Mouse (Mus musculus): Measurements from ENCODE around the gene Slc30a7.

Gene Slc30a7

DNA sequence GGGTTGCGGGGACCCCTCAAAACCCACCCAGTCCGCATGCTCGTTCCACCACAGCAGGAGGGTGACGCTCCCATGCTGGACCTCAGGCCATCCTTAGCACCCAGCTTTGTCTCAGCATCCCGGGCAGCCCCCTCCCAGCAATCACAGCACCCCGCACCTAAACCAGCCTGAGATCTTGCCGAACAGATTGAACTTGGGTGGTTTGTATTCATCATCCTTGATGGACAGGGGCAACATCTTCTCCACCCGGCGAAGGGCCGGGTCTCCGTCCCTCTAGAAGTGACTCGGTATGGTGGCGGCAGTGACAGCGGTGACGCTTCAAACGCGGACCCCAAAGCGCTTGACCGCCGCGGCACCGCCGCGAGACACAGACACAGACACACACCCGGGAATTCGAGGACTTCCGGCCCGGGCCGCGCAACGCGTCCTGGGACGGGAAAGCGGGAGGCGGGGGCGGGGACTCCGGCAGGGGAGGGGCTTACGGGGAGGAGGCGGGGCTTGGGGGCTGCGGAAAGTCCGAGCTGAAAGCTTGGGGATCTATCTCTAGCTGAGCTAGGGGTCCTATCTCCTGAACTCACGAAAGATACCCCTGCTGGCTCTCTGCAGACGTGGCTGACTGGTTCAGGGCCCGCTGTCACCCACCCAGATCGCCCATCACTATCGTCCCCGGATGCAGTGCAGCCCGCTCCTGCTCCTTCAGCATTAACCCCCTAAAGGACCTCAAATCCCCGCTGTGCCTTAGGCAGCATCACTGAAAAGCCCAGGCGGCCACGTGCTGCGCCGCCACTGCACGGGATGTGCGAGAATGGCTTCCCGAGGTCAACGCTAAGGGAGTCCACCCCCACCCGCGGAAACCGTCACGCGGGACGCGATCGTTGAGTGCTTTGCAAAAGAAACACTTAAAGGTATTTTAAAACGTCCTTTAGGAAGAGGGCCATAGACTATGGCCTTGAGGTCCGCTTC, at the start of gene Slc30a7, which contains the start of gene Extl2:
Gene Slc30a7, minus strand, starts transcription at position 429 of the 963 bp plus-strand sequence.
Gene Extl2, plus strand, starts transcription at position 485 of the 963 bp plus-strand sequence.
- DNase-seq (ENCODE audit: low spot score), result peak; percentile 84

DNA sequence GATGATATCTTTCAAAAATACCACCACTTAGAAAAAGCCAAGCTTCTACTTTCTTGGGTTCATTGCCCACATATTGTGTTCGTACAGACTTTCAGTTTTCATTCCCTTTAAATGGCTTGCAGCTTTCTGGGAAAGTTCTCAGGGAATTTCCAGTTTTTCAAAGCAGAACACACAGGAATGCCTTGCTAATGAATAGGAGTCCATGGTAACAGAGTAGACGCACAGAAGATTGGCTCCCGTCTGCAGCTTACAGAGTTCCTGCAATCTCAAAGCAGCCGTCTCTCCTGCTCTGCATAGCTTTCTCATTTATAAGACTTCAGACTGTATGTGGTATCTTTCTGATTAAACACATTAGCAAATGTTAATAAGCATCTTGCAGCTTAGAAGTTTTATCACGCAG, 39.8 kb upstream of the Slc30a7 start:
- DNase-seq (ENCODE audit: low spot score), result no peak

DNA sequence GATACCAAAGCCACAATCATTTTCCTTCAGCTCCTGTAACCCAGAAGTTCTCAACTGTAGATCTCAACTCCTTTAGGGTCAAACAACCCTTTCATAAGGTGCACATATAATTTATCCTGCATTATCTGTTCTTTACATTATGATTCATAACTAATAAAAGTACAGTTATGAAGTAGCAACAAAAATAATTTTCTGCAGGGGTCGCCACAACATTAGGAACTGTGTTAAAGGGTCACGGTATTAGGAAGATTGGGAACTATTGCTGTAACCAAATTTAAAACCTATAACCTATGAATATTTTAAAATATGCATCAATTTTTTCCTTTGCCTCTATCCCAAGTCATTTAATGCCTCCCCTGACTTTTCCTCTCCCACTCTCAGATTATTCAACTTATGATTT, 38.8 kb upstream of the Slc30a7 start:
- DNase-seq (ENCODE audit: low spot score), result no peak

DNA sequence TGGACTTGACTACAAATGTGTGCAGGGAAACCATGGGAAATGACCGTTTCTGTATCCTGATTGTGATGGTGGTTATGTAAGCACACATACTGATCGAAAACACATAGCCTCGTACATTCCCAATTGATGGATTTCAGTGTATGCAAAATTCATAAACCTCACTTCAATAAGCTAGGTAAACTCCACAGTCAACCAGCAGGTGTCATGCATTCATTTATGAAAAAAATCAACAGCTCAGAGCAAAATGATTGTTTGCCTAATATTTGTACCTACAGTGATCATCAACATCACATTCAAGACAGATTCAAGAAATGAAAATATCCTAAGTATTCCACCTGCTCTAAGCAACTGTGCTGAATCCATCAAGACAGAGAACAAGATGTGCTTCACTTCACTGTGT, 33.6 kb upstream of the Slc30a7 start:
- no peak for DNase-seq (ENCODE audit: low spot score)

DNA sequence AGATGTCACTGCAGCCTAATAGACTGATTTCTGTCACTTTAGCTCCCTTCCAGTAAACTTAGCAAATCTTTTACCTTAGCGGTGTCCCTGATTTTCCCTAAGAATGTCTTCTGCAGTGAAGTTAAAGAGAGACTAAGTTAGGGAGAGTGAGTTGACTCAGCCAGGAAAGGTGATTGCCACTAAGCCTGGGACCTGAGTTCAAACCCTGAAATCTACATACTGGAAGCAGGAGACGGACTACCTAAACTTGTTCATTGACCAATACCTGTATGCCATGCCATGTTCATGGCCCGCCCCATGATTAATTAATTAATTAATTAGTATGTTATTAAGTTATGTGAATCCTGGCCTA, 26.6 kb upstream of the Slc30a7 start:
- DNase-seq (ENCODE audit: low spot score), result peak; percentile 50

DNA sequence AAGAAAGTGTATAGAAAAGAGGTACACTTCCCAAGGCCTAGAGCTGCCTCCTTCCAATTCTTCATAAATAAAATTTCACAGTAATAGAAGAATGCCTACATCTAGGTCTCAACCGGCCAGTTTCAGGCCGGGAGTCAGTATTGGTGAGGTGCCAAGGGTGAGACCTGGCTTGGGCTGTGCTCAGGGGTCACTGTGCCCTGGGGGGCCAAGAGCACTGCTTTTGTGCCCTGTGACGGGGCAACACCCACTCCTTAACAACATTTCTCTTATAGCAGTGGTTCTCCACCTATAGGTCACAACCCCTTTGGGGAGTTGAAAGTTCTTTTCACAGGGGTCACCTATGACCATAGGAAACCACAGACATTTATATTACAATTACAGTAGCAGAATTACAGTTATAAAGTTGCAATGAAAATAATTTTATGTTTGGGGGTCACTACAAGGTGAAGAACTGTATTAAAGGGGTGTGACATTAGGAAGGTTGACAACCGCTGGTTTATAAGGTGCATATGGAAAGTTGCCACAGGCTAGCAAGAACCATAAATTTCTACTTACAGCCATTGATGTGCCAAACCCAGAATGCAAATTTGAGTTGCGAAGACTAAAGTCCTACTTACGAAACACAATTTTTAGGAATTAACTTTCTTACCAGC, 26.1 kb upstream of the Slc30a7 start:
- no peak for DNase-seq (ENCODE audit: low spot score)

DNA sequence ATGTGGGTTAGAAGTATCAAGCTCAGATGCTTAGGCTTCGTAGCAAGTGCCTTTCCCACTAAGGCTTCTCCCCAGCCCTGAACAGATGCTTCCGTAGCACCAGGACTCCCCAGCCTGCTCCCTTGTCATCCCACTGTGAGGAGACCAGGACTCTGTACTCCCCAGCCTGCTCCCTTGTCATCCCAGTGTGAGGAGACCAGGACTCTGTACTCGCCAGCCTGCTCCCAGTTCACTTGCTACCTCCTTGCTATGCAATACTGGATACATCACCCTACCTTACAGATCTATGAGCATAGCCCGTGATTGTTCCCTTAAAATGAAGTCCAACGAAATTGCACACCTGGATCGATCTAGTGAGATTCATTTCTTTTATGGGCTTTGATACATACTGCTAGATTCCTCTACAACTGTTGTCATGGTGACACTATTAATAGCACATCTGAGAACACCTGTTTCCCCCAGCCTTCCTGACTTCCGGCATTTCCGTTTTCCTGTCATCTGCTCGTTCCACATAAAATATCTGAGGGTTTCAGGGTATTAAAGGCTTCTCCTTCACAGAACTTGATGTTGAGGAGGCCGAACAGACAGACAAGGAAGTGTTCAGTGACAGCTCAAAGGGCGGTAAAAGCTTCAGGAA, 23.1 kb upstream of the Slc30a7 start:
- DNase-seq (ENCODE audit: low spot score), result no peak

DNA sequence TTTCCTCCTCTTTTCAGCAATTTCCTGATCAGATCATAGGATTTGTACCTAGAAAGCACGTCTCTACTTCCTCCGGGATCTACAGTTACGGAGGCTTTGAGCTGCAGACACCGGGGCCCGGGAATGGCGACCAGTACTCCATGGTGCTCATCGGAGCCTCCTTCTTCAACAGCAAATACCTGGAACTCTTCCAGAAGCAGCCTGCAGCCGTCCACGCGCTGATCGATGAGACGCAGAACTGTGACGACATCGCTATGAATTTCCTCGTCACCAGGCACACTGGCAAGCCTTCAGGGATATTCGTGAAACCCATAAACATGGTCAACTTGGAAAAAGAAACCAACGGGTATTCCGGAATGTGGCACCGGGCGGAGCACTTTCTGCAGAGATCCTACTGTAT, 19.8 kb upstream of the Slc30a7 start:
- no peak for DNase-seq (ENCODE audit: low spot score)

DNA sequence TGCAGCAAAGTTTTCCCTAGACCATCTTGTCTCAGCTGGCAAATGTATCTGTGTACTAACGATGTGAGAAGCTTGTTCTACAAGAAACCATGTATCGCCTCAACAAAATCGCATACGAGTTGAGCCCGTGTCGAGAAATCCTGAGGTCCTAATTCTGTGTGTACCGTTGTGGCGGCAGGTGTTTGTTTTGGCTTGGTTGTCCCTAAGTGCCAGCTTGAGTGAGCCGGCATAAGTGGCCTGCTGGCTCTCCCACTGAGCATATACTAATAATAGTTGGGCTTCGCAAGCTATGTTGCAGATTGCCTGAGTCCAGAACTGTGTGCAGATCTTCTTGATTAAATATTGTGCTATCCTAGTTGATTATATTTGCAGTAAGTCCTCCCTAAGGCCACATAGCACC, 18.5 kb upstream of the Slc30a7 start:
- no peak for DNase-seq (ENCODE audit: low spot score)

DNA sequence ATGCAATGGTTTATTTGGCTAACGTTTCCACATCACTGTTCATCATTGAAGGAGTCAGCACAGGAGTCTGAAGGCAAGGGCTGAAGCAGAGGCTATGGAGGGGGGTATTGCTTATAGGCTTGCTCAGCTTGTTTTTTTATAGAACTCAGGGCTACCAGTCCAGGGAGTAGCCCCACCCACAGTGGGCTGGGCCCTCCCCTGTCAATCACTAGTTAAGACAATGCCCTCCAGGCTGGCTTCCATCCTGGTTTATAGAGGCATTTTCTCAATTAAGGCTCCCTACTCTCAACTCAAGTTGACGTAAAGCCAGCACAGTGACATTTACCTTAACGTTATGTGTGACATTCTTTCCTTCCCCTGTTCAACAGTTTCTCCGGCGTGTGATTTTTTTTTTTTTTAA, 17.5 kb upstream of the Slc30a7 start:
- no peak for DNase-seq (ENCODE audit: low spot score)

DNA sequence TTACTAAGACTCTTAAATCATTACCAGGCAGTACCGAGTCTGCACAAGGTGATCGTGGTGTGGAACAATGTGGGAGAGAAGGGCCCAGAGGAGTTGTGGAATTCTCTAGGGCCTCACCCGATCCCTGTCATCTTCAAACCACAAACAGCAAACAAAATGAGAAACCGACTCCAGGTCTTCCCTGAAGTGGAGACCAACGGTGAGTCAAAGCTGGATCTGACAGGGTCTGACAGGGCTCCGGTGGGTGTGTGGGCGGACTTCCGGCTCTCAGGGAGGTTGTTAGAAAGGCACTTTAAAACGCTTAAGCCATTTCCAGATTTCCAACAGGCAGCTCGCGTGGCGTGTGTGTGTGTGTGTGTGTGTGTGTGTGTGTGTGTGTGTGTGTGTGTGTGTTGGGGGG, 17.0 kb upstream of the Slc30a7 start:
- no peak for DNase-seq (ENCODE audit: low spot score)

DNA sequence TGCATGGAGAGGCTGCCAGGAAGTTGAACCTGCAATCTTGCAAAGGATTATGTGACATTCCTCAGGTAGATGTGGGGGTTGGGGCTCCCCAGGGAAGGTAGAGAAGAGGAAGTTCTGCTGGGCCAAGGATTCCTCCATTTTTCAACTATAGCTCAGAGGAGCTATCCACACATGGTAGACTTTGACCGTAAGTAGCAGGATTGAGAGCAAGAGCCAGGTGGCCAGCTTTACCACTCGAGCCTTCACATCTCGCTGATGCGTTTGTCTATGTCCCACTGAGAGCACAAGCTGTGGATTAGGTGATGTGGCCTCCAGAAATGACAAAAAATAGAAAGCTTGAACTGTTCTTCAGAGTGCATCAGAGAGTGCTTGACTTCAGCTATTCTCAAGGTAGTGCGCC, 11.9 kb upstream of the Slc30a7 start:
- no peak for DNase-seq (ENCODE audit: low spot score)

DNA sequence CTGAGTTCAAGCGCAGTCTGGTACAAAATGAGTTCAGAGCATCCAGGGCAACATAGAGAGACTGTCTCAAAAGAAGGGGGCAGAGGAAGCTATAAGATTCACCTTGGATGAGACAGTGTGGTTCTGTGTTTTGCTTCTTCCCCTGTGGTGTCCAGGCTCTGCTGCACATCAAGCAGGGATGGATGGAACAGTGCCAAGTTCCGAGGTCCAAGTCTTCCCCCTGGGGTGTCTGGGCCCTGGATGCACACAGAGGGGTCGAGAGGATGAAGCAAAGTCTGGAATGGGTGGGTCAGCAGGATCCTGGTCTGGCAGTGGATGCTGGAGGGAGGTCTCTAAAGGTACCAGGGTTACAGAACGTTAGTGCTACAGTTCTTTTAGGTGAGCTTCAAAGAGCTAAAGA, 11.4 kb upstream of the Slc30a7 start:
- DNase-seq (ENCODE audit: low spot score), result no peak

DNA sequence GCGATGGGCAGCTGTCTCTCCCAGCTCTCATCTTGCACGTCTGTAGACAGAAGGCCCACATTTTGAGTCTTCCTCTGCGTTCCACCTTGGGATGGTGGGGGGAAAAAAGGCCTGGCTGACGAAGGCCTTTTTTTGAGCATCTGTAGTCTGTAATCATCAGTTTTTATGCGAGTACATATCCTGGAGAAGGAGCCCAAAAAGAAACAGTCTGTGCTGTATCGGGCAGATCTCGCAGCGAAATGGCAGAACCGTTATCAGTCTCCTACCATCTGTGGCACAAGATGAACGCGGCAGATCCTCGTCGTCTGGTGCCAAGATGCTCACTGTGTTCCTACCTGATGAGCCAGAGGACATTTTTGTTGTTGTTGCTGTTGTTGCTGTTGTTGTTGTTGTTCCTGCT, 8.9 kb upstream of the Slc30a7 start:
- no peak for DNase-seq (ENCODE audit: low spot score)

DNA sequence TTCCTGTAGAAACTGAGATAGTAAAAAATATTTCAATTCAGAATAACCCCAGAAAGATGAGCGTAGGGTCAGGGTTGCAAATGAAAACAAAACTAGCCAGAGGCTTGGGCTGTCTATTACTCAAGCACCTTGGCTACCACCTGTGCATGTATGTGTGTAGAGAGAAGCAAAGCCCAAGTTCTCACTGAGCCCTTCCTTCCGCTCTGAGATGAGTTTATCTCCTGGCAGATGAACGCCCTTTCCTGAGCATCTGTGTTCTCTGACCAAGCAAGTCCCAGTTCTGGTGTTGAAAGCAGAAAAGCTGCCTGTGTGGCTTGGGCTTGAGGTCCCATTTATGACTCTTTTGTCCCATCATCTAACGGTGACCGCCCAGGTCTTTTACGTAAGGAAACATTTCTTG, 7.7 kb upstream of the Slc30a7 start:
- no peak for DNase-seq (ENCODE audit: low spot score)

DNA sequence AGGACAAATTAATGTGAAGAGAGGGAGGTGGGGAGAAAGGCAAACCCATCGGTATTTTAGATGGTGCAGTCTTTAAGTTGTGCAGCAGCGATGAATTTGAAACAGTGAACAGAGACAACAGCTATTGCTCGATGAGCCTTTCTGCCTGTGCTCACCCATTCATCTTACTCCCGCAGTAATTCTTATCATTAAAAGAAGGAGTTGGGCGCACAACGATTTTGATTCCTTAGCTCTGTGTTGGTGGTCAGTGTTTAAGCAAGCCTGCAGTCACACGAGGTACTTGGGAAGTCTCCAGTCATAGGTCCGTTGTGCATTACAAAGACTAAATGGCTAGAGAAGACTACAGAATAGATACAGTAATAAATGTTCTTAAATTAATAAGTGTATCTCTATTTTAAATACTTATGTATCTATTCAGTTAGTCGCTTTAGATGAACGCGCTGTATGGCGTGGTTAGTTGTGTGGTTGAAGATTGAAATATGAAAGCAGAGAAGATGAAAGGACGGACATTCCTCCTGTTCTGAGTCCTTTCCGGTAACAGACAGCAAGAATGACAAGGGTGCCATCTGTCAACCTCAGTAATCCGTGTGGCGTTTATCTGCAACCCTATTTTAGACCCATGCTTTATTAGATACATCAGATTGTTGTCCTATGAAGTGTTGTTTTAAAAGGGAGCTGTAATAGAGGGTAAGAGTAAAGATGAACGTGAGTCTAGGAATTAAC, 2.6 kb upstream of the Slc30a7 start:
- no peak for DNase-seq (ENCODE audit: low spot score)

DNA sequence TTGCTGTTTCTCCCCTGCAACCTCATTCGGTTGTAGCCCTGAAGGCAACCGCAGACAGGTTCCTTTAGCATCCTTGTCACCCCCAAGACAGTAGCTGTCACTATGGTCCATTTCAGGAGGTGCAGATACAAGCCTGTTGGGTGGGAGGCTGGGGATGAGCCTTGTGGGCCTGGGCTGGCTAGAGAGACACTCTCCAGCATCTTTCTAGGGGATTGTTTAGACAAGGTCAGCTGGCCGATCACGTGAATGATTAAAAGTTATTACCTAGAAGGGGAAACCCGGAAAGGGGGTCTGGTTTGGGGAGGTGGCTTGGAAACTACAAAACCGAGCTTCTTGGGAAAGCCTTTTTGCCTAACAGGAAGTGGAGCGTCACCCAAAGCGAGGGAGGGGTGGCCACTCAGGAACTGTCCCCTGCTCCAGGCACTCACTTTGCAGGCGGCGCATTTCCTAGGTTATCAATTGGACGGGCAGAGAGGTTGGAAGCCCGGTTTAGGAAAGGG, 785 bp upstream of the Slc30a7 start:
- DNase-seq (ENCODE audit: low spot score), result peak; percentile 77

DNA sequence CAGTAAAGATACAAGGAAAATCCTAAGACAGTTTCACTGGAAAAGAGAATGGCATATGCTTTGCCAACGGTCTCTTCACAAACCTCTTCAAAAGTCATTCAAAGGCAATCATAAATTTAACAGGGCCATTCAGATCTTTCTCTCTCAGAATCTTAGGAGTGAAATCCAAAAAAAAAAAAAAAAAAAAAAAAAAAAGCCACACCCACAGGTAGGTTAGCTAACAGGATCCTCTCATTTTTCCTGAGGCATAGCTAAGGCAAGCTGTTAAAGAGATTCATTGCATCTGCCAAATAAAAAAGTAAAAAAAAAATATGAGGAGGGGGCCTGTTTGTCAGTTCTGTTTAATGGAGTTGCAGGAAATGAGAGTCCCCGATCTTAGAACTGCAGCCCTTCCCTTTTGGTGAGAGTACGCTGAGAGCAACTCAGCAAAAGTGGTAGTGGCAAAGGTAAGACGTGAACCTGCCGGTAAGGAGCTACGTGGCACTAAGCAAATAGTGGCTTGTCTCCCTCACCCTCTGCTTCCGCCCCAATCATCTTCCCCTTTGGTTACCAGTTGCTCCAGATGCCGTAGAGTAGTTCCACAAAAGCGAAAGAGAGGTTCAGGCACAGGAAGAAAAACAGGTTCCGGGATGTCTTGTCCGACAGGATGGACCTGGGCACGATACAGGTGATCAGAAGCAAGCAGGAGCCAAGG, 775 bp downstream of the Slc30a7 start:
- peak; percentile 44 for DNase-seq (ENCODE audit: low spot score)

DNA sequence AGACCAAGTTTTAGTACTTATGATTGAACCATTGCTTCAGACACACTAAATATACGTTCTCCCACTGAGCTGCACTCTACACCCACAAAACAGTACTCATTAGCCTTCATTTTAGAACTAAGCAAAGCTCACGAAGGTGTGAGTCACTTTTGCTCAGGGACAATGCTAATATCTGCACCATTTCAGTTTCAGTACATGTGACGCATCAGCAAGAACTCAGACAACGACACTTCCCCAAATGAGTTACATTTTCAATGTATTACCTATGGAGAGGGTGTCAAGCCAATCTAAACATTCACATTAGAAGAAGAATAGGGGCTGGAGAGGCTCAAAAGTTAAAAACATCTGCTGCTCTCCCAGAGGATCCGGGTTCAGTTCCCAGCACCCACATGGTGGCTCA, 10.3 kb downstream of the Slc30a7 start:
- DNase-seq (ENCODE audit: low spot score), result no peak

DNA sequence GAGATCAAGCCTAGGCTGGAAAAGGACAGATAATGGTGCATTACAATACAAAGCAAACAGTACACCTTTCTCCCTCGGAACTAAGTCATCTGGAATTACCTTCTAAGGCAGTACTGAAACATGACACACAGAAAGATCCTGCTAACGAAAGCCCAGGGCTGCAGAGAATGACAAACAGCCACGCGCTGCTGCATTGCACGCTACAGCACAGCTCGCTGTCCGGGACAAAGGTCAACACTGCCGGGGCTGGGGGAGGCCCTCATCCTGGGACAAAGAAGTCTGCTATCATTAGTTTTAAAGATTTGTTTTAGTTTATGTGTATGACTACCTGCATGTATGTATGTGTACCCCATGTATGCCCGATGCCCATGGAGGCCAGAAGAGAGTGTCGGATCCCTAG, 14.2 kb downstream of the Slc30a7 start:
- no peak for DNase-seq (ENCODE audit: low spot score)

DNA sequence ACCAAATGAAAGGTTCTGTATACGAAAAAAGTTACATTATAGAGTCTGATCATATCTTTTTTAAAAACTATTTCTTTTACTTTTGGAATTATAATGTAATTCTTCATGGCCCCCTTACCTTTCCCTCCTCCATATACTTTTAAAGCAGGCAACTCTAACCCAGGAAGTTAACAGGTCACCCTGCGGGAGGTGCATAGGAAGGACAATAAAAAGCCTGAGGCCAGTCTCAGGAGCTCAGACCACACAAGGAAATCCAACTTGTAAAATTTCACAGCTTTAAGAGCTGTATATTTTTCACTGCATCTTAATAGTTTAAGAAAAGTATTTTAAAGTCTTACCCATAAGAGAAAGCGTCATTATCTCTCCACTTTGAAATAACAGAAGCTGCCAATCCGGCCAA, 14.6 kb downstream of the Slc30a7 start:
- DNase-seq (ENCODE audit: low spot score), result no peak

DNA sequence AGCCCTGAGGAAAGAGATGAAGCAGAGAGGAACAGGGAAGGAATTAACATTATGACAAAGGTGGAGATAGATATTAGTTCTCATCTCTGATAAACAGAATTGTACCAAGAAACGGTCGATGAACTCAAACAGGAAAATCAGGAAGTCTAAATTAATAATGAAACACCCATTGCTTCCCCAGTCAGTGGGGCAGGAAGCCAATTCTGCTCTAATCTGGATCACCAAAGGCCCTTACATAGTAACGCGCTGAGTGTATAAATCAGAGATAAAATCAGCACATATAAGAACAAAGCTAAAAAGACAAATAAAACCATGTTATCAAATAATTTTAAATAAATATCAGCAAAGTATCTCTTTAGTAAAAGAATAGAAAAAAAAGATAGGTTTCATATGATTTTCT, 15.1 kb downstream of the Slc30a7 start:
- DNase-seq (ENCODE audit: low spot score), result no peak
